Mouse (Mus musculus): ENCODE data around the gene Hivep3. TPM values are rescaled to one million over a fixed set of nuclear protein-coding genes. Genes with fewer than 3 reads are reported as not detected.

Gene Hivep3
- polyA plus RNA-seq, 1 experiment from 2014 or later: 17.1 TPM

Other genes starting within 250 kb of the Hivep3 start
- gene Rimkla, start 241.2 kb upstream of the Hivep3 start, polyA plus RNA-seq (2014; fragmentation: Nextera tagmentation; extraction: Ambion mirVana): 22.9 and 26.2 TPM in 2 replicates
- gene Foxj3, start 196.8 kb upstream of the Hivep3 start, polyA plus RNA-seq (2014; fragmentation: Nextera tagmentation; extraction: Ambion mirVana): 18.6 and 31.6 TPM in 2 replicates
- 8.6 and 9.5 TPM in 2 replicates for gene Frg2f1, start 194.3 kb upstream of the Hivep3 start, polyA plus RNA-seq (2014; fragmentation: Nextera tagmentation; extraction: Ambion mirVana)
- gene Guca2a, start 96.1 kb upstream of the Hivep3 start, polyA plus RNA-seq (2014; fragmentation: Nextera tagmentation; extraction: Ambion mirVana): not detected in 2 replicates
- gene Guca2b, start 74.8 kb upstream of the Hivep3 start, polyA plus RNA-seq (2014; fragmentation: Nextera tagmentation; extraction: Ambion mirVana): not detected in 2 replicates

Data from midbrain, embryonic 14.5 days (tissue).